Mouse (Mus musculus): ENCODE measurements around the gene Prim2. TPM values are rescaled to one million over a fixed set of nuclear protein-coding genes. Genes with fewer than 3 reads are reported as not detected.
A peak's percentile ranks its signal among the peaks of the same experiment; 100 is the strongest.

Gene Prim2
- polyA plus RNA-seq, 1 experiment from 2014 or later = 22.6 TPM

GRCm38 (mm10) chr1:33604087-33604699 lies 65.4 kb downstream of the Prim2 start:
- no peak overlapping the region for H3K9ac ChIP-seq (ENCODE audit: low read length)
- WGBS = 80% methylated on average over 5 of the region's 5 CpGs
- no peaks in the 10 kb centered on the region for H3K27me3 ChIP-seq (ENCODE audit: control insufficient read depth, insufficient read depth, low read length)
- no peak overlapping the region for H3K4me2 ChIP-seq (ENCODE audit: low read depth, low read length)
- no peak overlapping the region for H3K27ac ChIP-seq (ENCODE audit: low read length)
- ATAC-seq (replicated peaks; ENCODE audit: extremely low read depth, insufficient read depth, low FRiP score) = peak; percentile 32; the same call in 1 of the 2 replicates
- no peaks in the 10 kb centered on the region for H3K4me1 ChIP-seq (ENCODE audit: control insufficient read depth, insufficient read depth, low read length)
- no peak overlapping the region for H3K4me3 ChIP-seq (ENCODE audit: low read length)
- peaks cover 8% of the 10 kb centered on the region for H3K9me3 ChIP-seq (replicated peaks; ENCODE audit: control insufficient read depth, low read length)
- peaks cover 5% of the 10 kb centered on the region; the same call in 1 of the 2 replicates for H3K36me3 ChIP-seq (ENCODE audit: control insufficient read depth, insufficient read depth)

GRCm38 (mm10) chr1:33599698-33600097 lies 69.9 kb downstream of the Prim2 start:
- no peak overlapping the region for H3K4me2 ChIP-seq (ENCODE audit: low read depth, low read length)
- no peak overlapping the region for H3K27ac ChIP-seq (ENCODE audit: low read length)
- H3K9ac ChIP-seq (ENCODE audit: low read length) = no peak overlapping the region
- H3K27me3 ChIP-seq (ENCODE audit: control insufficient read depth, insufficient read depth, low read length) = no peaks in the 10 kb centered on the region
- H3K4me3 ChIP-seq (ENCODE audit: low read length) = no peak overlapping the region
- WGBS = 86% methylated on average over 3 of the region's 3 CpGs
- ATAC-seq (replicated peaks; ENCODE audit: extremely low read depth, insufficient read depth, low FRiP score) = no peak
- H3K9me3 ChIP-seq (replicated peaks; ENCODE audit: control insufficient read depth, low read length) = no peaks in the 10 kb centered on the region
- no peaks in the 10 kb centered on the region for H3K4me1 ChIP-seq (ENCODE audit: control insufficient read depth, insufficient read depth, low read length)
- no peaks in the 10 kb centered on the region for H3K36me3 ChIP-seq (ENCODE audit: control insufficient read depth, insufficient read depth)

- 79% methylated on average over 5 of the region's 5 CpGs for WGBS
- H3K9me3 ChIP-seq (replicated peaks; ENCODE audit: control insufficient read depth, low read length) = no peaks in the 10 kb centered on the region
- H3K4me3 ChIP-seq (ENCODE audit: low read length) = no peak overlapping the region
- no peak overlapping the region for H3K4me2 ChIP-seq (ENCODE audit: low read depth, low read length)
- ATAC-seq (replicated peaks; ENCODE audit: extremely low read depth, insufficient read depth, low FRiP score) = no peak
- H3K36me3 ChIP-seq (ENCODE audit: control insufficient read depth, insufficient read depth) = no peaks in the 10 kb centered on the region
- no peak overlapping the region for H3K27ac ChIP-seq (ENCODE audit: low read length)
- no peaks in the 10 kb centered on the region for H3K4me1 ChIP-seq (ENCODE audit: control insufficient read depth, insufficient read depth, low read length)
- no peaks in the 10 kb centered on the region for H3K27me3 ChIP-seq (ENCODE audit: control insufficient read depth, insufficient read depth, low read length)
- H3K9ac ChIP-seq (ENCODE audit: low read length) = no peak overlapping the region
Observed at GRCm38 (mm10) chr1:33599019-33599667, 70.5 kb downstream of the Prim2 start.

- Histone ChIP-seq H3K9ac (ENCODE audit: low read length) (no peak overlapping the region), H3K9me3 (replicated peaks; ENCODE audit: control insufficient read depth, low read length) (no peaks in the 10 kb centered on the region), H3K27me3 (ENCODE audit: control insufficient read depth, insufficient read depth, low read length) (no peaks in the 10 kb centered on the region), H3K4me1 (ENCODE audit: control insufficient read depth, insufficient read depth, low read length) (no peaks in the 10 kb centered on the region), H3K27ac (ENCODE audit: low read length) (no peak overlapping the region), H3K36me3 (ENCODE audit: control insufficient read depth, insufficient read depth) (no peaks in the 10 kb centered on the region), H3K4me3 (ENCODE audit: low read length) (no peak overlapping the region), H3K4me2 (ENCODE audit: low read depth, low read length) (no peak overlapping the region)
- ATAC-seq (replicated peaks; ENCODE audit: extremely low read depth, insufficient read depth, low FRiP score) = no peak
- 94% methylated on average over 1 of the region's 1 CpGs for WGBS
Observed at GRCm38 (mm10) chr1:33597043-33597442, 72.6 kb downstream of the Prim2 start.

GRCm38 (mm10) chr1:33595936-33596335 lies 73.7 kb downstream of the Prim2 start:
- Histone ChIP-seq H3K4me2 (ENCODE audit: low read depth, low read length) (no peak overlapping the region), H3K4me1 (ENCODE audit: control insufficient read depth, insufficient read depth, low read length) (no peaks in the 10 kb centered on the region), H3K27me3 (ENCODE audit: control insufficient read depth, insufficient read depth, low read length) (no peaks in the 10 kb centered on the region), H3K36me3 (ENCODE audit: control insufficient read depth, insufficient read depth) (no peaks in the 10 kb centered on the region), H3K27ac (ENCODE audit: low read length) (0 out of 2 replicates have a peak overlapping the region, but pooled peaks have one; percentile 7), H3K9me3 (replicated peaks; ENCODE audit: control insufficient read depth, low read length) (no peaks in the 10 kb centered on the region), H3K9ac (ENCODE audit: low read length) (no peak overlapping the region), H3K4me3 (ENCODE audit: low read length) (no peak overlapping the region)
- 75% methylated on average over 2 of the region's 2 CpGs for WGBS
- ATAC-seq (replicated peaks; ENCODE audit: extremely low read depth, insufficient read depth, low FRiP score) = no peak

- Histone ChIP-seq H3K4me3 (ENCODE audit: low read length) (no peak overlapping the region), H3K36me3 (ENCODE audit: control insufficient read depth, insufficient read depth) (no peaks in the 10 kb centered on the region), H3K4me1 (ENCODE audit: control insufficient read depth, insufficient read depth, low read length) (no peaks in the 10 kb centered on the region), H3K27ac (ENCODE audit: low read length) (no peak overlapping the region), H3K4me2 (ENCODE audit: low read depth, low read length) (no peak overlapping the region), H3K27me3 (ENCODE audit: control insufficient read depth, insufficient read depth, low read length) (no peaks in the 10 kb centered on the region), H3K9ac (ENCODE audit: low read length) (no peak overlapping the region), H3K9me3 (replicated peaks; ENCODE audit: control insufficient read depth, low read length) (no peaks in the 10 kb centered on the region)
- no peak for ATAC-seq (replicated peaks; ENCODE audit: extremely low read depth, insufficient read depth, low FRiP score)
- 91% methylated on average over 2 of the region's 2 CpGs for WGBS
Observed at GRCm38 (mm10) chr1:33594966-33595365, 74.6 kb downstream of the Prim2 start.

GRCm38 (mm10) chr1:33593718-33594388 lies 75.7 kb downstream of the Prim2 start:
- H3K4me3 ChIP-seq (ENCODE audit: low read length) = no peak overlapping the region
- H3K4me1 ChIP-seq (ENCODE audit: control insufficient read depth, insufficient read depth, low read length) = no peaks in the 10 kb centered on the region
- H3K9me3 ChIP-seq (replicated peaks; ENCODE audit: control insufficient read depth, low read length) = no peaks in the 10 kb centered on the region
- H3K27ac ChIP-seq (ENCODE audit: low read length) = no peak overlapping the region
- WGBS = 88% methylated on average over 4 of the region's 4 CpGs
- no peak overlapping the region for H3K9ac ChIP-seq (ENCODE audit: low read length)
- no peaks in the 10 kb centered on the region for H3K36me3 ChIP-seq (ENCODE audit: control insufficient read depth, insufficient read depth)
- ATAC-seq (replicated peaks; ENCODE audit: extremely low read depth, insufficient read depth, low FRiP score) = no peak
- no peaks in the 10 kb centered on the region for H3K27me3 ChIP-seq (ENCODE audit: control insufficient read depth, insufficient read depth, low read length)
- H3K4me2 ChIP-seq (ENCODE audit: low read depth, low read length) = no peak overlapping the region

GRCm38 (mm10) chr1:33591997-33592608 lies 77.5 kb downstream of the Prim2 start:
- no peaks in the 10 kb centered on the region for H3K27me3 ChIP-seq (ENCODE audit: control insufficient read depth, insufficient read depth, low read length)
- no peaks in the 10 kb centered on the region for H3K4me1 ChIP-seq (ENCODE audit: control insufficient read depth, insufficient read depth, low read length)
- no peak overlapping the region for H3K4me3 ChIP-seq (ENCODE audit: low read length)
- no peaks in the 10 kb centered on the region for H3K9me3 ChIP-seq (replicated peaks; ENCODE audit: control insufficient read depth, low read length)
- ATAC-seq (replicated peaks; ENCODE audit: extremely low read depth, insufficient read depth, low FRiP score) = no peak
- no peak overlapping the region for H3K4me2 ChIP-seq (ENCODE audit: low read depth, low read length)
- H3K36me3 ChIP-seq (ENCODE audit: control insufficient read depth, insufficient read depth) = no peaks in the 10 kb centered on the region
- no peak overlapping the region for H3K9ac ChIP-seq (ENCODE audit: low read length)
- 88% methylated on average over 7 of the region's 7 CpGs for WGBS
- no peak overlapping the region for H3K27ac ChIP-seq (ENCODE audit: low read length)
